Mouse (Mus musculus) liver, adult 10 weeks (tissue): ENCODE results near the gene Olfr1118. TPM values are rescaled to one million over a fixed set of nuclear protein-coding genes. Genes with fewer than 3 reads are reported as not detected.

ENCODE experiments used
- polyA plus RNA-seq: library from polyadenylated mRNA; stranded (reverse); fragments of 350-450 nt; fragmentation: Illumina TruSeq; extraction: RNeasy Lipid Tissue Mini Kit (QIAGEN cat#74804); gene quantifications from one replicate; pipeline ENCODE4 v1.2.3, GENCODE M21; 2014; ENCODE audit warnings: low read depth, low replicate concordance

The Olfr1118 gene
- polyA plus RNA-seq = not detected

DNA sequence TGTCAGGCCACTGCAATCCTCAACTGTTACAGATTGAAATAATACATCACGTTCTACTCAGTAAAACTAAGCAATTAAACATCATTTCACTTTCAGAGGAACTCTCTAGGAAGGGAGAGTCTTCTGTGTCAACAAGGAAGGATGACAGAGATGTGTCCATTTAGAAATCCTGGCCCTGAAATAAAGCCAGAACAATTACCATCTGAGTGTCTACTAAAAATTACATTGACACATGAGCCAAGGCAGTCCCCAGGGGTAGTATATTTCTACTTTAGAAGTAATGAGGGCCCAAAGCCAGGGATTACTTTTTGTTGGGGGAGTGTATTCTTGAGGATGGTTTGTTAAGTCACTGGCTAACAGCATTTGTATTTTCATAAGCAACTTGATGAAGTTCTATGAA, at the start of gene Olfr1118:
Olfr1118 (plus strand) TSS at position 301 of the 400 bp plus-strand sequence.

DNA sequence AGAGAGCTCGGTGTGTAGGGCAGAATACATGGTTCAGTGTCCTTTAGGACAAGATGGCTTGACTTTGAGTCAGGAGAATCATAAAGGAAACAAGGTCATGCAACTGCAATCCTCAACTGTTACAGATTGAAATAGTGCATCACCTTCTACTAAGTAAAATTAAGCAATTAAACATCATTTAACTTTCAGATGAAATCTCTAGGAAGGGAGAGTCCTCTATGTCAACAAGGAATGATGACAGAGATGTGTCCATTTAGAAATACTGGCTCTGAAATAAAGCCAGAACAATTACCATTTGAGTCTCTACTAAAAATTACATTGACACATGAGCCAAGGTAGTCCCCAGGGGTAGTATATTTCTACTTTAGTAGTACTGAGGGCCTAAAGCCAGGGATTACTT, 40.1 kb upstream of the Olfr1118 start, which contains the start of gene Olfr1116:
Olfr1116 (plus strand) TSS at position 301 of the 400 bp plus-strand sequence.

DNA sequence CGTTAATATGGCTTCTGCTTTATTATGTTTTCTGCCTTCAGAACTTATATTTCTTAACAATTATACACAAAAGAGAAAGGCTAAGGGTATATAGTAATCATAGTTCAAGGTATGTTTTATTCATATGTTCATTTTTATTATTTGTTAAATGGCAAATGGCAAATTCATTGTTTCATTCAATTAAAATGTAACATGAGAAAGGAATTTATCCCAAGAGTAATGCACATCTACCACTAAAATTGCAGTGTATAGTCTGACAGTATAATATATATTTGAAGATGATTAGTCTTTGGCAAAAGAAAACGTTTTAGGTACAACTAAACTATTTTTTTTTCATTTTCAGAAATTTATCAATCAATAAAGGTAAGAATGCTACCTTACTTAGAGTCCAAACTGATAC, 47.1 kb downstream of the Olfr1118 start, which contains the start of gene Olfr1120:
Olfr1120 (plus strand) TSS at position 301 of the 400 bp plus-strand sequence.

Other genes with a start within 250 kb of the Olfr1118 start
- gene Olfr1107, start 231.8 kb upstream of the Olfr1118 start, polyA plus RNA-seq = not detected
- gene Olfr1109, start 211.6 kb upstream of the Olfr1118 start, polyA plus RNA-seq = not detected
- not detected for gene Olfr259, start 193.0 kb upstream of the Olfr1118 start, polyA plus RNA-seq
- not detected for gene Olfr1110, start 167.3 kb upstream of the Olfr1118 start, polyA plus RNA-seq
- gene Olfr1111, start 155.0 kb upstream of the Olfr1118 start, polyA plus RNA-seq = not detected
- not detected for gene Olfr1112, start 119.8 kb upstream of the Olfr1118 start, polyA plus RNA-seq
- not detected for gene Olfr1113, start 98.6 kb upstream of the Olfr1118 start, polyA plus RNA-seq
- not detected for gene Olfr1115, start 59.6 kb upstream of the Olfr1118 start, polyA plus RNA-seq
- gene Olfr1116, start 40.0 kb upstream of the Olfr1118 start, polyA plus RNA-seq = not detected
- gene Olfr1120, start 47.2 kb downstream of the Olfr1118 start, polyA plus RNA-seq = not detected
- not detected for gene Olfr1121, start 62.3 kb downstream of the Olfr1118 start, polyA plus RNA-seq
- gene Olfr1122, start 78.3 kb downstream of the Olfr1118 start, polyA plus RNA-seq = not detected
- not detected for gene Olfr1123, start 109.1 kb downstream of the Olfr1118 start, polyA plus RNA-seq
- not detected for gene Olfr1124, start 122.7 kb downstream of the Olfr1118 start, polyA plus RNA-seq
- not detected for gene Olfr1126, start 146.4 kb downstream of the Olfr1118 start, polyA plus RNA-seq
- not detected for gene Pramel7, start 189.5 kb downstream of the Olfr1118 start, polyA plus RNA-seq
- gene Pramel6, start 199.0 kb downstream of the Olfr1118 start, polyA plus RNA-seq = not detected
- gene Olfr153, start 224.2 kb downstream of the Olfr1118 start, polyA plus RNA-seq = not detected
- not detected for gene Olfr1128, start 238.0 kb downstream of the Olfr1118 start, polyA plus RNA-seq